Mouse (Mus musculus) G1E (cell line): ENCODE results near the gene Nek7. TPM values are rescaled to one million over a fixed set of nuclear protein-coding genes. Genes with fewer than 3 reads are reported as not detected.

Experiments
- ATAC-seq: 2 replicates; pipeline ENCODE4 v1.8.0; 2016; ENCODE audit warnings: mild to moderate bottlenecking; ENCODE audit not compliant: insufficient number of reproducible peaks, poor library complexity, low FRiP score, severe bottlenecking; ENCODE audit errors: extremely low read depth
- DNase-seq: peaks from one replicate; pipeline ENCODE4 v3.0.0; 2012; ENCODE audit warnings: low spot score
- H3K27me3 ChIP-seq: 2 replicates; pipeline ENCODE4 v1.6.1; 2012; ENCODE audit warnings: mild to moderate bottlenecking, low read length, inconsistent platforms; ENCODE audit not compliant: insufficient read depth
- H3K36me3 ChIP-seq: replicated peaks from 2 replicates; pipeline ENCODE3; 2012; ENCODE audit warnings: mild to moderate bottlenecking, inconsistent platforms
- H3K4me1 ChIP-seq: 2 replicates; pipeline ENCODE4 v1.6.1; 2012; ENCODE audit warnings: low read depth, low read length, inconsistent platforms, mixed read lengths; ENCODE audit not compliant: insufficient read depth
- H3K4me3 ChIP-seq: 2 replicates; pipeline ENCODE4 v1.5.1; 2012; ENCODE audit warnings: low read depth, mild to moderate bottlenecking, inconsistent platforms, low read length, moderate library complexity, mixed read lengths
- H3K9me3 ChIP-seq: replicated peaks from 2 replicates; pipeline ENCODE4 v1.6.1; 2012; ENCODE audit warnings: inconsistent platforms
- CTCF ChIP-seq: IDR thresholded peaks from 2 replicates; pipeline ENCODE4 v1.5.1; 2012; ENCODE audit warnings: low read depth, low read length, inconsistent platforms, mixed read lengths
- GATA1 ChIP-seq: IDR thresholded peaks from 2 replicates; pipeline ENCODE4 v1.6.1; 2012; ENCODE audit warnings: borderline replicate concordance, low read length, inconsistent platforms, mixed read lengths
- GATA2 ChIP-seq: IDR thresholded peaks from 2 replicates; pipeline ENCODE4 v1.6.1; 2012; ENCODE audit warnings: low read depth, low read length, inconsistent platforms, borderline replicate concordance
- POLR2AphosphoS5 ChIP-seq: IDR thresholded peaks from 2 replicates; pipeline ENCODE4 v1.6.1; 2012; ENCODE audit warnings: low read depth, low read length, inconsistent platforms; ENCODE audit not compliant: insufficient replicate concordance
- TAL1 ChIP-seq: conservative IDR thresholded peaks from 2 replicates; pipeline ENCODE4 v1.6.1; 2012; ENCODE audit warnings: low read depth, low read length, inconsistent platforms, mixed read lengths
- polyA plus RNA-seq: library from polyadenylated mRNA; stranded (reverse); fragments of >175 nt; gene quantifications from 2 replicates; pipeline ENCODE4 v1.2.3, GENCODE M21; 2012
- total RNA-seq, 2 experiments: library from RNA; stranded (forward) in 1 of 2; stranded (reverse) in 1 of 2; fragments of 200-1000 nt in 1 of 2; fragments of >200 nt in 1 of 2; fragmentation: Nextera tagmentation in 1 of 2; gene quantifications; 2 replicates each; pipeline ENCODE4 v1.2.3; 2014 to 2017

Gene Nek7
- total RNA-seq (2014; fragmentation: Nextera tagmentation): 59.8 and 67.3 TPM in 2 replicates
- total RNA-seq (2017): 39.9 and 49.9 TPM in 2 replicates
- 14.1 and 14.7 TPM in 2 replicates for polyA plus RNA-seq

GRCm38 (mm10) chr1:138619996-138620461, at the start of gene Nek7:
Gene Nek7, minus strand, starts transcription at chr1:138620141.
- H3K4me3 ChIP-seq: peak within 1 kb of the TSS; percentile 85
- no peak for TF ChIP-seq CTCF
- TF ChIP-seq GATA2: no peak
- no peak for TF ChIP-seq POLR2AphosphoS5
- TF ChIP-seq GATA1: no peak
- TF ChIP-seq TAL1: no peak
- no peaks in the 10 kb centered on the region for H3K9me3 ChIP-seq
- H3K36me3 ChIP-seq: peaks cover 11% of the 10 kb centered on the region
- DNase-seq: peak; percentile 64
- no peaks in the 10 kb centered on the region for H3K27me3 ChIP-seq
- peaks cover 36% of the 10 kb centered on the region for H3K4me1 ChIP-seq
- ATAC-seq: peak; percentile 35

- Histone ChIP-seq H3K9me3 (no peaks in the 10 kb centered on the region), H3K4me3 (no peak overlapping the region), H3K36me3 (no peaks in the 10 kb centered on the region), H3K27me3 (no peaks in the 10 kb centered on the region; the same call in 1 of the 2 replicates), H3K4me1 (no peaks in the 10 kb centered on the region)
- no peak for DNase-seq
- ATAC-seq: no peak
- TF ChIP-seq GATA2 (no peak), CTCF (no peak), POLR2AphosphoS5 (no peak), GATA1 (no peak), TAL1 (no peak)
Observed at GRCm38 (mm10) chr1:138662342-138662741, 42.4 kb upstream of the Nek7 start.

GRCm38 (mm10) chr1:138654212-138654611, 34.3 kb upstream of the Nek7 start:
- Histone ChIP-seq H3K4me3 (no peak overlapping the region), H3K36me3 (no peaks in the 10 kb centered on the region)

GRCm38 (mm10) chr1:138644991-138645390, 25.1 kb upstream of the Nek7 start:
- no peaks in the 10 kb centered on the region for H3K36me3 ChIP-seq
- H3K9me3 ChIP-seq: no peaks in the 10 kb centered on the region
- no peak for ATAC-seq
- no peaks in the 10 kb centered on the region for H3K27me3 ChIP-seq
- H3K4me3 ChIP-seq: no peak overlapping the region
- DNase-seq: no peak
- no peaks in the 10 kb centered on the region for H3K4me1 ChIP-seq
- TF ChIP-seq GATA2 (no peak), TAL1 (no peak), GATA1 (no peak), CTCF (no peak), POLR2AphosphoS5 (no peak)

More at GRCm38 (mm10) chr1:138654212-138654611, 34.3 kb upstream of the Nek7 start:
- TF ChIP-seq TAL1: no peak
- no peak for TF ChIP-seq POLR2AphosphoS5
- no peak for TF ChIP-seq GATA1
- no peak for TF ChIP-seq GATA2
- TF ChIP-seq CTCF: no peak
- H3K9me3 ChIP-seq: no peaks in the 10 kb centered on the region
- no peaks in the 10 kb centered on the region; the same call in 1 of the 2 replicates for H3K27me3 ChIP-seq
- no peaks in the 10 kb centered on the region for H3K4me1 ChIP-seq
- no peak for ATAC-seq
- DNase-seq: no peak

GRCm38 (mm10) chr1:138643306-138643830, 23.4 kb upstream of the Nek7 start:
- Histone ChIP-seq H3K4me1 (no peaks in the 10 kb centered on the region), H3K36me3 (no peaks in the 10 kb centered on the region), H3K4me3 (no peak overlapping the region), H3K27me3 (peaks cover 3% of the 10 kb centered on the region; the same call in 1 of the 2 replicates), H3K9me3 (no peaks in the 10 kb centered on the region)
- ATAC-seq (no peak), DNase-seq (no peak)
- TF ChIP-seq CTCF: no peak
- no peak for TF ChIP-seq TAL1
- no peak for TF ChIP-seq GATA1
- TF ChIP-seq POLR2AphosphoS5: no peak
- no peak for TF ChIP-seq GATA2

GRCm38 (mm10) chr1:138640934-138641461, 21.1 kb upstream of the Nek7 start:
- Histone ChIP-seq H3K36me3 (no peaks in the 10 kb centered on the region), H3K9me3 (no peaks in the 10 kb centered on the region), H3K4me1 (no peaks in the 10 kb centered on the region), H3K27me3 (peaks cover 4% of the 10 kb centered on the region), H3K4me3 (no peak overlapping the region)
- no peak for ATAC-seq
- DNase-seq: no peak
- no peak for TF ChIP-seq GATA2
- no peak for TF ChIP-seq GATA1
- TF ChIP-seq TAL1: no peak
- TF ChIP-seq POLR2AphosphoS5: no peak
- TF ChIP-seq CTCF: no peak
